Mouse (Mus musculus) thymus, postnatal 25 days (tissue): Measurements from ENCODE around the gene Bean1.
"Not testable (repeated sequence)": the region's sequence is repeated elsewhere in the genome, so short reads cannot be mapped to it uniquely, and the experiment has no call there.

Experiments used
- DNase-seq: peaks from one replicate; pipeline ENCODE4 v3.0.0; 2022

Gene Bean1

DNA sequence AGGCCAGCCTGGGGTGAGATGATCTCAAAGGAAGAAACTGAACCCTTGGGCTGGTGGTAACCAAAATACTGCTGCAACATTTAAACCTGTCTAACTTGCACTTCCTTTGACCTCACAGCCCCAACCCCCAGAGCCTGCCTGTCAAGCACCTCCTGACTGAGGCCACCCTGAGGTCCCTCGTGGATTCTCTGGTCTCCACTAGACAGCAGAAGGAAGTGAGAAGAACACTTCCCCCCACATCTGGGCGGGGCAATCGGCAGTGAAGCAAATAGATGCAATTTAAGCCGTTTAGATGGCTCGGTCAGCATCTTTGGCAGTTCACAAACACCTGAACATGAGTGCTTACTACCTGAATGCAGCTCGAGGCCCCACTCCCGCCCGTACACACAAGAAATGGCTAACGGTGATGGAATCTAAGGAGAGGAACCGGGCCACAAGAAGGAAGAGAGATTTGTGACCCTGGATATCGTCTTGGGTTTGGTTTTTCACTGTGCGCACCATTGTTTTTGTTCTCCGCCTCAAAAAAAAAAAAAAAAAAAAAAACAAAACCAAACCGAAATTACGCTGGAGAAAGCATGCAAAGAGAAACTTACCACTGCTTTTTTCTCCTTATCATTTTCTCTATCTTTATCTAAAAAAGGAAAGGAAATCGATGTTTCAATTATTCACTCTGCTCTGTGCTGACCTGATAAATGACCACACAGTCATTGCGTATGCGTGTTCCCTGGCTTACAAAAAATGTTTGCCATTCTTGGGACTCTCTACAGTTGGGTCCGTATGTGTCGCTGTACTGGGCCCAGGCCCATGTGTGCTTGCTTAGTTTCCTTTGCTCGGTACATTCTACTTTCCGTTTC lies 77.0 kb downstream of the Bean1 start:
- DNase-seq = peak; percentile 52

DNA sequence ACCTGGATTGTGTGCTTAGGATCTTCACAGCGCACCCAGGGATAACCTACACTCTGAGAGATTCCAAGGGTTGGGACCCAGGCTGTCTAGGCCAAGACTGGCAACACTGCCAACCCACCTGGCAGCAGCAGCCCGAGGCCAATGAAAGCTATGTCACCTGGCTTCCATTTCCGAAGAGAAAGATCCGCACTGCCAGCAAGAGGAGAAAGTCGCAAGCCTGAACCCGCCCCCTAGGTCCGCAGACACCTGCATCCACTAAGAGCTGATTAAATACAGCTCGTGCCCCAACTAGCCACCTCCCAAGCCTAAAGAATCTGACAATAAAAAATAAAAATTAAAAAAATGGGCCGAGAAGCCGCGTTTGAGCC lies 77.7 kb downstream of the Bean1 start:
- peak; percentile 55 for DNase-seq

DNA sequence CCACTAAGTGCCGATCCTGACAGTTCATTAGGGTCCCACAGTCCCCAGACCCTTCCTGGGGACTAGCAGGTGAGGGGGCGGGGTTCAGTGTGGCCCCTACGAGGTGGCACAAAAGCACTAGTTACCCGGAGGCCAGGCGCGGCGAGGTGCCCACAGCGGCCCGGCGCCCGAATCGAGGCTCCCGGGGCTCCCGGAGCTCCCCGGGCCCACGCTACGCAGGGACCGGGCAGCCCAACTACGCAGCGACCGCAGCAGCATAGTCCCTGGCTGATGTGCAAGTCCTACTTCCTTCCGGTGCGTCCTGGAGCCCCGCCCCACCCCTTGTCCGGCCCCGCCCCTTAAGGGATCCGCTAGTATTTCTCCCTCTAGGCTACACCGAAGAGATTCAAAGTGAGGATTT lies 78.0 kb downstream of the Bean1 start, which contains the start of gene Tk2:
Gene Tk2 (minus strand): TSS at position 283 of the 400 bp plus-strand sequence.
- peak; percentile 78 for DNase-seq

DNA sequence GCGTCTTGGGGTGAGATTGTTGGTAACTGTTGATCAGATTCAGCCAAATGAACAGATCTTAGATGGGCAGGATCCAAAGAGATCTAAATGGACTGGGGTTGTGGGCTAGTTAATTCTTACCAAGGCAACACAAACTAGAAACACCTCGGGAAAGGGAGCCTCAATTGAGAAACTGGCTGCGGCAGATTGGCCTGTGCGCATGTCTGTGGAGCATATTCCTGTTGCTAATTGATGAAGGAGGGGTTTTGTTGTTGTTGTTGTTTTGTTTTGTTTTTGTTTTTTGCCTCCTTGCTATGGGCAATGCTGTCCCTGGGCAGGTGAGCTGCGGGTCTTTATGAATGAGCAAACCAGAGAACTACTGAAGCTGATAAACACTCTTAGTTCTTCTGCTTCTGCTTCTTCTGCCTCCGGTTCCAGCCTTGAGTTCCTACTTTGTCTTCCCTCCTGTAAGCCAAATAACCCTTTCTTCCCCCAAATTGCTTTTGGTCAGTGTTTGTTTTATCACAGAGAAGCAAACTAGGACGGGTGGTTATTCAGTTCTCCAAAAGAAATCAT lies 79.3 kb downstream of the Bean1 start:
- no peak for DNase-seq

DNA sequence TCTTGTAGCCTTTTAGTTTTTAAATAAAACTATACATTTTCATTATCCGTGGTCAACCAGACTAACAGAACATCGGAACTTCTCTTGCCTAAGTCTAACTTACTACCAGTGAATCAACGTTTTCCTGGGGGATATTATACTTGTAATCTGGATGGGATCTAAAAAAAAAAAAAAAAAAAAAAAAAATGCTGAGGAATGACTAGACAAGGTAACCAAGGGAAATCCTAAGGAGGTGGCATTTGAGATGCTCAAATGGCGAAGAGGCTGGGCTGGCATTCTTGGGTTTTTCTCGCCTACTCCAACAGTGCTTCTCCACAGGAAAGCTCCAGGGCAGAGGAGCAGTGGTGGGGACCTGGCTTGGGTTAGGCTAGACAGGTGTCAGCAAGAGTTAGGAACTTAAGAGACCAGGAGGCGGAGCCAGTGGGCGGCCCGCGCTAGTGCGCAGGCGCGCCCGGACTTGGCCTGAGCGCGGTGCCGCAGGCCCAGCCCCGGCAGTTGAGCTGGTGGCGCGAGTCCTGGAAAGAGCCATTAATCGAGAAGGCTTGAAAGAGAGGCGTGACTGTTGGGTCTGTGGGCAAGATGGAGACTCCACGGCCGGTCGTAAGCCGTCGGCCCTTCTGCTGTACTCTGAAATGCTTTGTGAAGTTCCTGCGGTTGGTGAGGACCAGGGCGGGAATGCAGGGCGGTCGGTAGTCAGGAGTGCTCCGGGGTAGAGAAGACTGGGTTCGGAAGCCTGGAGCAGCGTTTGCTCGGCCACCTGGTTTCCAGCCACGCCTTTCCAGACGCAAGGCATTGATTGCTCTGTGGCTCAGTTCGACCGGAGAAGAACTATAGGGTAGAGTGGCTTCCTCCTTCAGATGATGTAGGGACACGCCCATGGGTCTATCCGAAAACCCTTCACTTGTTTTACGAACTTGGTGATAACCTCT lies 80.5 kb downstream of the Bean1 start, which contains the start of gene Cklf:
Gene Cklf (plus strand): TSS at position 423 of the 929 bp plus-strand sequence.
- peak; percentile 85 for DNase-seq

DNA sequence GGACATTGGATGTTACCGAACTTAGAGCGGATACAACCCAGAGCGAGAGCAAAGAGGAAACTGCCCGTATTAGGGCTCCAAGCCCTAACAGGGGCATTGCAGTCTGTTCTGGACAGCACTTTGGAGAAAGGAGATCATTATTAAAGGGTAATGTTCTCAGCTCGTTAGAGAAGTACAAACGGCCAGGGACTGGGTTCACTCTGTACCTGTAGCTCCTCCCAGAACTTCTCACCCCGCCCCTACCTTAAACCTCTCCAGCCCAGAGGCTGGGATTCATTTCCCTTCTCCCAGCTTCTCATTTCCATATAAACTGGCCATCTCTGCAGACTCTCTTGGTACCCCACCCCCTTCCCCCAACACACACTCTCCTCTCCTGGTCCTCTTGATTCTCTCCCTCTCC lies 81.2 kb downstream of the Bean1 start:
- DNase-seq = no peak

DNA sequence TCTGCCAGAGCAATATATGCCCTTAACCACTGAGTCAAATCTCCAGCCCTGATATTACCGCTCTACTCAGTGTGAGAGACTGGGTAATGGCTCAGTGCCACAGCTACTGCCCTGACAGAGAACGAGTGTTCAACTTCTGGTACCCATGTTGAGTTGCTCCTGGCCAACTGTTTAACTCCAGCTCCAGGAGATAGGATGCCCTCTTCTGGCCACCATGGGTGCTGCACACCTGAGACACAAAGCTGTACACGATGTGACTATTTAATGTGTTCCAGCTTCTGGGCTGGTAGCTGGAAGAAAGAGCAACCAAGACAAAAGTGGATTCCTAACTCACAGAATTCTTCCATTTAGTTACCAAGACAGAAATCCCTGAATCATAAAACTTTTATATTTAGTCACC lies 82.8 kb downstream of the Bean1 start:
- DNase-seq = peak; percentile 60

DNA sequence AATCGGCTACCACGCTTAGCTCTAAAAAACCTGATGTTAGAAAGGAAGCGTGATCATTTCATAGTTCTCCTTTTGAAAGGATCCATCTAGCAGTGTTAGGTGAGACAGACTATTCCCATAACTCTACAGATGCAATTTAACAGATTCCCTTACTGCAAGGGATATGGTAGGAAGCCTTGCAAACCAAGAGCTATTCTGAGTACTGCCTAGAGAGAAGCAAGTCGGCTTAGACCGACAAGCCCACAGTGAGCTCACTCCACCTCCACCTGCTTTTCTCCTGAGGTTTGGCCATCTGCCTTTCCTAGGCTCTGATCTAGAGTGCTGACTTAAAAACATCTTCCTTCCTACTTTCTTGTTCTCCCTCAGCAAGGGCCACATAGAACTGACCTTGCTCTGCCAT lies 91.6 kb downstream of the Bean1 start:
- not testable (repeated sequence) for DNase-seq

DNA sequence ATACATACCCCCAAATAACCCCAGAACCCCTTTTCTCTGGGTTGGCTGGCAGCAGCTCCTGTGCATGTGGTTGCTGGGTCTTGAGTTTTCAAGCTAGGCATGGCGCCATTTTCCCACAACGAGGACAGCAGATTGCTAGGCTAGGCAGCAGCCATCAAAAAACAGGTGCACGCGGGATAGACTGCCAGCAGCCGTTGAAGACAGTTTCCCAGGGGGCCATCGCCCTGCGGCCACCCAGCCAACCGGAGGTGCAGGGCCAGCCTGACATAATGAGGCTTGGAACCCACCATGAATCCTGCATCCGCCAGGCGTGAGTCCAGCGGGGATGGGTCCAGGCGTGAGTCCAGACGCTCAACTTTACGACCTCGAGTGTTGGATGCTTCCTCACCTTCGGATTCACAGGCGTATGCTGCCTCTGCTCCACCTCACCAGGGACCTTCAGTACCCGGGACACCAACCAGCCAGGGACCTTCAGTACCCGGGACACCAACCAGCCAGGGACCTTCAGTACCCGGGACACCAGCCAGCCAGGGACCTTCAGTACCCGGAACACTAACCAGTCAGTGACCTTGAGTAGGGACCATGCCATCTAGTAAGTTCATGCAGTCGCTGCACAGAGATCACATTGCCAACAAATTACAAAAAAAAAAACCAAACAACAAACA lies 94.2 kb downstream of the Bean1 start:
- not testable (repeated sequence) for DNase-seq

DNA sequence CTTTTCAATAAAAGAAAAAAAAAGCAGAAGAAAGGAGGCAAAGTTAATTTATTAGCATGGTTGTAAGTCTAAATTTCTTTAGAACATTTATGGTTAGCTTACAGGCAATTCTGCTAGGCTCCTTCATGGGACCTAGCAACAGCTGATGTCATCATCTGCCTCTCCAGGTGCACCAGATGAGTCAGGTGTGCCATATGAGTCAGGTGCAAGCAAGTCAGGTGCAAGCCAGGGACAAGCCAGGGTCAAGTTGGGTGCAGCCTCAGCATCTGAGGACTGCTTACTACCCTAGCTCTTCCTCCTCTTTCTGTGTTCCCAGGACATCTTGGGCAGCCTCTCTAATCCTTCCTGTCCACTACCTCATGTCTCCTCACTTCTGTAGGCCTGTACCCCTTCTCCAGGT lies 98.1 kb downstream of the Bean1 start:
- no peak for DNase-seq
